Mouse (Mus musculus): ENCODE data around the gene Twf1.

GRCm38 (mm10) chr15:94571501-94571900 is 18.2 kb downstream of the Twf1 start:
- TF ChIP-seq TBP (conservative IDR thresholded peaks at IDR 0.05; ENCODE audit: low read depth, low read length) (no peak), POLR2A (IDR thresholded peaks at IDR 0.05; ENCODE audit: low read depth, low read length) (no peak), CHD2 (IDR thresholded peaks at IDR 0.05; ENCODE audit: low read length) (no peak)

All from CH12.LX (cell line).